In genomic region chr11:118145771-118146351, GRCm38 (mm10) we compare ENCODE assay signal across 7 mouse cellular contexts. TPM values are rescaled to one million over a fixed set of nuclear protein-coding genes. Genes with fewer than 3 reads are reported as not detected.
DNase-seq lines count a peak whose midpoint lies in the region; ATAC-seq and TF ChIP-seq lines count a peak whose summit lies in the region.

No protein-coding gene starts in this region.

- H3K4me3 ChIP-seq in embryonic facial prominence, embryonic 12.5 days = no peak overlapping the region
- H3K4me3 ChIP-seq in intestine, postnatal 0 days (ENCODE audit: low read depth, low read length) = no peak overlapping the region

- H3K4me1 ChIP-seq in embryonic facial prominence, embryonic 12.5 days = 0 out of 2 replicates have a peak, but pooled peaks cover 5% of the 10 kb centered on the region
- peaks cover 13% of the 10 kb centered on the region for H3K4me1 ChIP-seq in intestine, postnatal 0 days (replicated peaks; ENCODE audit: control insufficient read depth, insufficient read depth, low read length)

- no peak overlapping the region for H3K9ac ChIP-seq in embryonic facial prominence, embryonic 12.5 days
- no peak overlapping the region for H3K9ac ChIP-seq in intestine, postnatal 0 days (ENCODE audit: low read depth, low read length)

- 0 out of 2 replicates have a peak overlapping the region, but pooled peaks have one; percentile 31 for H3K27ac ChIP-seq in embryonic facial prominence, embryonic 12.5 days
- peak overlapping the region; percentile 76 for H3K27ac ChIP-seq in intestine, postnatal 0 days (ENCODE audit: low read depth, low read length)

- ATAC-seq in embryonic facial prominence, embryonic 12.5 days (ENCODE audit: insufficient number of reproducible peaks, insufficient read depth, low FRiP score, low TSS enrichment) = no peak
- peak; percentile 67 for ATAC-seq in intestine, postnatal 0 days

- no peak for TF ChIP-seq CTCF in intestine, postnatal 0 days (IDR thresholded peaks at IDR 0.05; ENCODE audit: low read depth)

- H3K36me3 ChIP-seq in embryonic facial prominence, embryonic 12.5 days = no peaks in the 10 kb centered on the region
- H3K36me3 ChIP-seq in intestine, postnatal 0 days (ENCODE audit: control insufficient read depth, insufficient read depth) = no peaks in the 10 kb centered on the region

- no peak overlapping the region for H3K4me2 ChIP-seq in embryonic facial prominence, embryonic 12.5 days (replicated peaks)
- peak overlapping the region; percentile 35 for H3K4me2 ChIP-seq in intestine, postnatal 0 days (replicated peaks; ENCODE audit: low read depth)

- DNase-seq in T-cell, adult 2 months (ENCODE audit: low spot score) = peak; percentile 95
- peak; percentile 62 for DNase-seq in lung, postnatal 14 days
- peak; percentile 55 to 73 for DNase-seq in thymus, adult 18-20 months
- DNase-seq in right cerebral cortex, postnatal 14 days = no peak
- DNase-seq in left cerebral cortex, postnatal 14 days (ENCODE audit: low spot score in 2 of 2) = no peak

- no peaks in the 10 kb centered on the region; the same call in 1 of the 2 replicates for H3K9me3 ChIP-seq in embryonic facial prominence, embryonic 12.5 days
- no peaks in the 10 kb centered on the region for H3K9me3 ChIP-seq in intestine, postnatal 0 days (ENCODE audit: control insufficient read depth)

- H3K27me3 ChIP-seq in embryonic facial prominence, embryonic 12.5 days = no peaks in the 10 kb centered on the region
- no peaks in the 10 kb centered on the region for H3K27me3 ChIP-seq in intestine, postnatal 0 days (replicated peaks; ENCODE audit: control insufficient read depth, insufficient read depth, low read length)

- intact Hi-C loops in left cerebral cortex, postnatal 14 days (cut with DNase I) = no loop called here

- 72% methylated on average over 16 of the region's 16 CpGs for WGBS in embryonic facial prominence, embryonic 12.5 days
- 44% methylated on average over 16 of the region's 16 CpGs for WGBS in intestine, postnatal 0 days

RNA-seq across cellular contexts. Expression of gene Dnah17, which starts 15.4 kb away (rescaled TPM):
- 0.23 and 0.27 TPM in 2 replicates for polyA plus RNA-seq in embryonic facial prominence, embryonic 12.5 days (2016; fragmentation: Nextera tagmentation; extraction: Ambion mirVana)
- polyA plus RNA-seq in intestine, postnatal 0 days (2015; fragmentation: Nextera tagmentation; extraction: Ambion mirVana) = 0.03 and 0.05 TPM in 2 replicates
- under 1 TPM; 0.08 to 0.33 TPM for total RNA-seq in left cerebral cortex, postnatal 14 days (2021)

Comparison
In these comparisons a context has a peak if more than half of its experiments do, and no peak if none do; other contexts are left out.
1. DNase-seq: peak in T-cell, adult 2 months (single experiment), lung, postnatal 14 days (single experiment) and thymus, adult 18-20 months (2 of 2); none in right cerebral cortex, postnatal 14 days (single experiment) and left cerebral cortex, postnatal 14 days (0 of 2).